Mouse (Mus musculus) CD4-positive helper T cell, adult 2 months (primary cell): Measurements from ENCODE around the gene Slc6a16.
A peak's percentile ranks its signal among the peaks of the same experiment; 100 is the strongest.
"Not testable (repeated sequence)": the region's sequence is repeated elsewhere in the genome, so short reads cannot be mapped to it uniquely, and the experiment has no call there.

Source experiments
- DNase-seq: peaks from one replicate; pipeline ENCODE4 v3.0.0-alpha.2; 2012; ENCODE audit warnings: low read depth, missing footprints, low spot score

Slc6a16 gene

GRCm38 (mm10) chr7:45253806-45254205 lies 12.9 kb downstream of the Slc6a16 start:
- DNase-seq, result no peak

DNA sequence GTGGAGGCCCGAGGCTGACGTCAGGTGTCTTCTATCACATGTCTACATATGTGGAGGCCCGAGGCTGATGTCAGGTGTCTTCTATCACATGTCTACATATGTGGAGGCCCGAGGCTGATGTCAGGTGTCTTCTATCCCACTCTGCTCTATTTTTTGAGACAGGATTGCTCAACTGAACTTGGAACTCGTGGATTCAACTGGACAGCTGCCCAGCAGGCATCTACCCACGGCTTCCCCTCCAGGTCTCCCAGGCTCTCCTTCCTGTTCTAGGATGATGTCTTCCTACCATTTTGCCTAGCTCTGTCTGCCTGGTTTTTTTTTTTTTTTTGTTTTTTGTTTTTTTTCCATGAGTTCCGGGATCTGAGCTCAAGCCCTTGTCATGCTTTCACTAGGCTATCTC lies 14.9 kb downstream of the Slc6a16 start:
- DNase-seq, result not testable (repeated sequence)

DNA sequence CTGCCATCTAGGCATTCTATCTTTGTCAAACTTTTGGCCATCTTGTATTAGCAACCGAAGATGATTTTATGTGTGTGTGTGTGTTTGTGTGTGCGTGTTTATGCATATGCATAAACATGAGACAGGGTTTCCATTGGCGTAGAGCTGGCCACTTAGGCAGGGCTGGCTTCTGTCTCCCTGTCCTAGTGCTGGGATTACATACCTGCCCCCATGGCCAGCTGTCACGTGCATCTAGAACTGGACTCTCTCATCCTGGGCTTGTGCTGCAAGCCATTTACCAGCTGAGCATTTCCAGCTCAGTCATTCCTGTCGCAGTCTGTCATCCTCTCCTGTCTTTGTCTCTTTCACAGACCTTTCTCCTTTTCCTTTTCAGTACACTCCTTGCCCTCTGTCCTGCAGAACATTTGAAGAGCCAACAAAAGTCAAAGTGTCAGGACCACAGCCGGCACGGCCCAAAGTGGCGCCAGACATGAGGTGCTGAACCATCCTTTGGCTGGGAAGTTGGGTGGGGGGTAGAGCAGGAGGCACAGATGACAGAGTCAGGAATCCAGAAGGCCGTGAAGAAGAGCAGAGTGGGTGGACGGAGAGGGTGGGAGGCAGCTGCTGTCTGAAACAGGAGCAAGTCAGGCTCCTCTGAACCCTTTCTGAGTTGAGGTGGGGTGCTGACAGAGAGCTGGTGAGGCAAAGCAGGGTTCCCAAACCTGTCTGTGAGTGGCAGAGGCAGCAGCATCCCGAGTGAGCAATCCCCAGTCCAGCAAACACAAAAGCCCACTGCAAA lies 16.4 kb downstream of the Slc6a16 start:
- DNase-seq, result no peak

DNA sequence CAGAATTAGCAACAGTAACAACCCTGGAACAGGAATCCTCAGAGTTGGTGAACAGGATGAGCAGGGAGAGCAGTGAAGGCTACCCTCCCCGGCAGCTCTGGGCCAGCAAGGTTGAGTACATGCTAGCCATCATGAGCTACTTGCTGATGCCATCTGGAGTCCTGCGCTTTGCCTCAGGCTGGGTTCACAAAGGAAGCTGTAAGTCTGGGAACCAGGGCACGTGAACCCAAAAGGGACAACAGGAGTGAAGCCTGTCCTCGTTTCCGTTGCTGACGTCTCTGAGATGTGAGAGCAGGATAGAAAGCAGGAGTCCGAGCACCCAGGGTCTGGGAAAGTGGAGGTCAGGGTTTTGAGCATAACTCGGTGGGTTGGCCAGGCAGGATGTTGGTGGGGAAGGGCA lies 18.4 kb downstream of the Slc6a16 start:
- no peak for DNase-seq

- DNase-seq, result no peak
These were observed 21.4 kb downstream of the Slc6a16 start for GRCm38 (mm10) chr7:45262266-45262665.

- no peak for DNase-seq
These were observed 22.2 kb downstream of the Slc6a16 start for GRCm38 (mm10) chr7:45263006-45263607.

- DNase-seq, result no peak
These were observed 23.5 kb downstream of the Slc6a16 start for GRCm38 (mm10) chr7:45264348-45264747.

DNA sequence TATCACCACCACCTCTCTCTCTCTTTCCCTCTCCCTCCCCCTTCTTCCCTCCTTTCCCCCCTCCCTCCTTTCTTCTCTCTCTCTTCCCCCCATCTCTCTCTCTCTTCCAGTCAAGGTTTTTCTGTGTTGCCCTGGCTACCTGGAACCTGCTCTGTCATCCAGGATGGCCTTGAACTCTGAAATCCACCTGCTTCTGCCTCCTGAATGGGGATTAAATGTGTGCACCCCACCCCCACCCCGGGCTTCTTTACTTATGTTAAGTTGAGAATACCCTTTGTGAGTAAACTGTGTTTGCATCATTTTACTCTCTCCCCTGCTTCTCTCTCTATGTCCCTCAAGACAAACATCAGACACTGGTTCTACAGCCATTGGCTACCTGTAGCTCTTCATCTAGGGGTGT lies 24.6 kb downstream of the Slc6a16 start:
- DNase-seq, result no peak

- no peak for DNase-seq
These were observed 32.0 kb downstream of the Slc6a16 start for GRCm38 (mm10) chr7:45272786-45273412.

DNA sequence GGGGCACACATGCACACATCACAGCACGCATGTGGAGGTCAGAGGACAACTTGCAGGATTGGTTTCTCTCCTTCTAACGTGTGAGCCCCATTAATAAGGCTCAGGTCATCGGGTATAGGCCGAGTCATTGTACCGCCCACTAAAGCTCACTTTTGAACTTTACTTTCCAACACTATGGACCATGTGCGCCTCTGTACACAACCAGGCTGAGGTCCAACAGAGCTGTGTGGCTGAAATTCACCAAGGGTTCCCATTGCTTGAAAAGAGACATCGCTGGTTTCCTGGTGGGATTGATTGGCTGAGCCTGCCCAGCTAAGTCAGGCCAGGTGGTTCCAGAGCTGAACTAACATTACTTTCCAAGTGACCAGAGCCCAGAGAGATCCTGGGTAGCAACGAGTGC lies 32.8 kb downstream of the Slc6a16 start:
- no peak for DNase-seq

GRCm38 (mm10) chr7:45277136-45277760 lies 36.4 kb downstream of the Slc6a16 start, which contains the start of gene Slc6a21:
Gene Slc6a21 (plus strand): TSS chr7:45277513.
- peak; percentile 77 for DNase-seq

GRCm38 (mm10) chr7:45286486-45286885 lies 45.6 kb downstream of the Slc6a16 start:
- no peak for DNase-seq

- DNase-seq, result no peak
These were observed 55.7 kb downstream of the Slc6a16 start for GRCm38 (mm10) chr7:45296626-45297025.

GRCm38 (mm10) chr7:45297563-45297962 lies 56.7 kb downstream of the Slc6a16 start:
- DNase-seq, result no peak

GRCm38 (mm10) chr7:45299752-45300151 lies 58.9 kb downstream of the Slc6a16 start:
- peak; percentile 57 for DNase-seq

DNA sequence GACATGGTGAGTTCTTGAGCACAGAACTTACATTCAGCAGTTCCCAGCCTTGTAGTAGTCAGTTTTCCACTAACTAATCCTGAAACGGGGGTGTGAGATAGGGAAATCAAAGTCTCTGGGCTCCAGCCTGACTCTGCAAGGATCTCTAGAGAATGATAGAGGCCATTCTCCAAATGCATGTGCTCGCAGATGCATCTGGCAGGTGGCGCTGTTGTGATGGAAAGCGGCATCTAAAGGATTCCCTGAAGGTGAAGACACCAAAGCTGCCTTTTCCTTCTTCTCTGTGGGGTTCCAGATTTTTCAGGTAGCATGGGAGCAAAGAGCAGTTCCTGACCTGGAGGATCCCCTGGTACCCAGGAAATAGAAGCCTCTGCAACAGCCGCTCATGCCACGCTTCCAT lies 59.4 kb downstream of the Slc6a16 start:
- peak; percentile 50 for DNase-seq

DNA sequence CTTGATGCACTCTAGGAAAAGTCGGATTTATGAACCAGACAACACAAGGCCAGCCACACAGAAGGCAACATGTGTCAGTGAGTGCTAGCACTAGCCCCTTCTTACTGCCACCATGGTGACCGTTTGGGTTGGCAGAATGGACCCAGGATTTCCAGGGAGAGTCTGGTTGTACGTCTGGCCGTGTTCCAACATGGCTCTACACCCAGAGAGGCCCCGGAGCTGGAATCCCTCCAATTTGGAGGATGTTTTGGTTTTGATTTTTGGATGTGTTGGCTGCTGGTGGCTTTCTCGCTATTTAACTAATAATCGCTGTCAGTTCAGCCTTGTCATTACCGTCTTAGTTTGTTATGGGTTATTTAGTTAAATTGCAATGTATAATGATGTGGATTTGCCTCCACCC lies 61.7 kb downstream of the Slc6a16 start:
- DNase-seq, result no peak

DNA sequence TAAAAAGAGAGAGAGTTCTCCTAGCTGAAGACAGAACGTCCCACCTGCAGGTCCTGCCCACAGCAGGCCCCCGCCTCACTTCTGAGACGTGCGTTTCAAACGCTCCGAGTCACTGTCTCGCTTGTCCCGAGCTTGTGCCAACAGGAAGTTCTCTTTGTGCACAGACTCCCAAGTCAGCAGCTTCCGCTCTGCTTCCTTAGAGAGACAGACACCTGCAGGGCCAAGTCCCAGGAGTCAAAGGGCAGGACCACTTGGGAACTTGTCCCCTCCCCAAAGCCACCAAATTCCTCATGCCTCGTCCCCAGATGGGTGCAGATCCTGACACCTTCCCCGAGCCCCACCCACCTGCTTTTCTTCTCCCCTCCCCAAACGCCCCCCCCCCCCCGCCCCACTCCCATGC lies 64.0 kb downstream of the Slc6a16 start:
- DNase-seq, result no peak

- DNase-seq, result peak; percentile 62
These were observed 64.4 kb downstream of the Slc6a16 start for GRCm38 (mm10) chr7:45305275-45305674.

GRCm38 (mm10) chr7:45308551-45309240 lies 67.8 kb downstream of the Slc6a16 start:
- DNase-seq, result peak; percentile 31

DNA sequence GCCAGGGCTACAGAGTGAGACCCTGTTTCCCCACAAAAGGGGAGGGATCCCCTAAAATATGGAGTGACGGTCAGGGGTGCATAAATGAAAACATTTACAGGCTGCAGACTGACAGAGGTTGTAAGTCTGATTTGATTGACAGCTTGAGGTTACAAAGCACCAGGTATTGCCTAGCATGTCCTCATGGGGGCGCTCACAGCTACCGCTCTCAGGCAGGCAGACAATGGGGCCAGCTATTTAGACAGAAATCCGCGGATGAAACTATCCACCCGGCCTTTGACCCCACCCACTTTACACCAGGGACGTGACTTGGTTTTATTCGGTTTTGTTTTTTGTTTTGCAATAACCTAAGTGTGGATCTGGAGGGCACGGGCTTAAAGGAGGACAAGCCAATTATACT lies 68.6 kb downstream of the Slc6a16 start:
- peak; percentile 71 for DNase-seq

- no peak for DNase-seq
These were observed 71.1 kb downstream of the Slc6a16 start for GRCm38 (mm10) chr7:45312023-45312422.
